Mouse (Mus musculus) lung, adult 2 months (tissue): ENCODE measurements around the gene Mri1.

Source experiments
- CTCF ChIP-seq: fragments of 200-500 bp; IDR thresholded peaks from 2 replicates; pipeline ENCODE4 v1.5.1; 2011; ENCODE audit warnings: mild to moderate bottlenecking, low read length, control low read depth; ENCODE audit not compliant: insufficient read depth
- POLR2A ChIP-seq: fragments of 200-500 bp; IDR thresholded peaks from 2 replicates; pipeline ENCODE4 v1.6.1; 2011; ENCODE audit warnings: low read depth, mild to moderate bottlenecking, control low read depth, low read length, borderline replicate concordance; ENCODE audit errors: extremely low read depth

- TF ChIP-seq POLR2A = peak; percentile 68
- no peak for TF ChIP-seq CTCF
Observed at GRCm38 (mm10) chr8:84202466-84202865, 54.7 kb downstream of the Mri1 start.
